Mouse (Mus musculus): Measurements from ENCODE around the gene Galr2. TPM values are rescaled to one million over a fixed set of nuclear protein-coding genes. Genes with fewer than 3 reads are reported as not detected.

The Galr2 gene
- polyA plus RNA-seq, 1 experiment: not detected

- TF ChIP-seq POLR2A (IDR thresholded peaks at IDR 0.05; ENCODE audit: extremely low read depth, insufficient read depth, low read length) (no peak), CTCF (IDR thresholded peaks at IDR 0.05; ENCODE audit: extremely low read depth, insufficient read depth, low read length) (peak; percentile 71)
- no peak overlapping the region for H3K27ac ChIP-seq (ENCODE audit: insufficient read depth, low read length)
- H3K4me3 ChIP-seq (ENCODE audit: insufficient read depth, low read length): no peak overlapping the region; the same call in 1 of the 2 replicates
- H3K4me1 ChIP-seq (ENCODE audit: control insufficient read depth, insufficient read depth, low read length): 0 out of 2 replicates have a peak, but pooled peaks cover 2% of the 10 kb centered on the region
These were observed 38.2 kb downstream of the Galr2 start for GRCm38 (mm10) chr11:116318719-116319659.

GRCm38 (mm10) chr11:116326963-116327603 is 46.3 kb downstream of the Galr2 start:
- TF ChIP-seq POLR2A (IDR thresholded peaks at IDR 0.05; ENCODE audit: extremely low read depth, insufficient read depth, low read length) (no peak), CTCF (IDR thresholded peaks at IDR 0.05; ENCODE audit: extremely low read depth, insufficient read depth, low read length) (no peak)
- Histone ChIP-seq H3K4me1 (ENCODE audit: control insufficient read depth, insufficient read depth, low read length) (no peaks in the 10 kb centered on the region), H3K4me3 (ENCODE audit: insufficient read depth, low read length) (no peak overlapping the region), H3K27ac (ENCODE audit: insufficient read depth, low read length) (no peak overlapping the region)

GRCm38 (mm10) chr11:116329314-116330210 is 48.8 kb downstream of the Galr2 start:
- TF ChIP-seq POLR2A (IDR thresholded peaks at IDR 0.05; ENCODE audit: extremely low read depth, insufficient read depth, low read length): no peak
- TF ChIP-seq CTCF (IDR thresholded peaks at IDR 0.05; ENCODE audit: extremely low read depth, insufficient read depth, low read length): no peak

GRCm38 (mm10) chr11:116330211-116330518 is 49.4 kb downstream of the Galr2 start:
- Histone ChIP-seq H3K4me3 (ENCODE audit: insufficient read depth, low read length) (no peak overlapping the region), H3K4me1 (ENCODE audit: control insufficient read depth, insufficient read depth, low read length) (no peaks in the 10 kb centered on the region), H3K27ac (ENCODE audit: insufficient read depth, low read length) (peak overlapping the region; percentile 86; the same call in 1 of the 2 replicates)
- no peak for TF ChIP-seq CTCF (IDR thresholded peaks at IDR 0.05; ENCODE audit: extremely low read depth, insufficient read depth, low read length)
- TF ChIP-seq POLR2A (IDR thresholded peaks at IDR 0.05; ENCODE audit: extremely low read depth, insufficient read depth, low read length): no peak

More at GRCm38 (mm10) chr11:116329314-116330210, 48.8 kb downstream of the Galr2 start:
- Histone ChIP-seq H3K4me3 (ENCODE audit: insufficient read depth, low read length) (no peak overlapping the region), H3K27ac (ENCODE audit: insufficient read depth, low read length) (peak overlapping the region; percentile 86; the same call in 1 of the 2 replicates), H3K4me1 (ENCODE audit: control insufficient read depth, insufficient read depth, low read length) (no peaks in the 10 kb centered on the region)

GRCm38 (mm10) chr11:116332232-116332982 is 51.7 kb downstream of the Galr2 start:
- no peak overlapping the region for H3K4me3 ChIP-seq (ENCODE audit: insufficient read depth, low read length)

GRCm38 (mm10) chr11:116332983-116333270 is 52.2 kb downstream of the Galr2 start:
- H3K4me3 ChIP-seq (ENCODE audit: insufficient read depth, low read length): no peak overlapping the region
- no peak for TF ChIP-seq POLR2A (IDR thresholded peaks at IDR 0.05; ENCODE audit: extremely low read depth, insufficient read depth, low read length)
- no peak for TF ChIP-seq CTCF (IDR thresholded peaks at IDR 0.05; ENCODE audit: extremely low read depth, insufficient read depth, low read length)
- peaks cover 2% of the 10 kb centered on the region; the same call in 1 of the 2 replicates for H3K4me1 ChIP-seq (ENCODE audit: control insufficient read depth, insufficient read depth, low read length)
- peak overlapping the region; percentile 49; the same call in 1 of the 2 replicates for H3K27ac ChIP-seq (ENCODE audit: insufficient read depth, low read length)

More at GRCm38 (mm10) chr11:116332232-116332982, 51.7 kb downstream of the Galr2 start:
- TF ChIP-seq CTCF (IDR thresholded peaks at IDR 0.05; ENCODE audit: extremely low read depth, insufficient read depth, low read length) (no peak), POLR2A (IDR thresholded peaks at IDR 0.05; ENCODE audit: extremely low read depth, insufficient read depth, low read length) (no peak)
- Histone ChIP-seq H3K4me1 (ENCODE audit: control insufficient read depth, insufficient read depth, low read length) (peaks cover 2% of the 10 kb centered on the region; the same call in 1 of the 2 replicates), H3K27ac (ENCODE audit: insufficient read depth, low read length) (peak overlapping the region; percentile 49; the same call in 1 of the 2 replicates)

Other genes starting within 250 kb of the Galr2 start
- 0.96 and 1.3 TPM in 2 replicates for gene Unc13d, start 203.0 kb upstream of the Galr2 start, polyA plus RNA-seq (2012; rRNA removed)
- gene Wbp2, start 193.9 kb upstream of the Galr2 start, polyA plus RNA-seq (2012; rRNA removed): 438 and 447 TPM in 2 replicates
- gene Trim47, start 153.7 kb upstream of the Galr2 start, polyA plus RNA-seq (2012; rRNA removed): 5.5 and 6.2 TPM in 2 replicates
- 5.3 and 5.7 TPM in 2 replicates for gene Trim65, start 149.8 kb upstream of the Galr2 start, polyA plus RNA-seq (2012; rRNA removed)
- 34.6 and 34.7 TPM in 2 replicates for gene Mrpl38, start 142.1 kb upstream of the Galr2 start, polyA plus RNA-seq (2012; rRNA removed)
- gene Fbf1, start 112.8 kb upstream of the Galr2 start, polyA plus RNA-seq (2012; rRNA removed): 103 and 109 TPM in 2 replicates
- gene Ten1, start 82.1 kb upstream of the Galr2 start, polyA plus RNA-seq (2012; rRNA removed): 55.5 and 56.1 TPM in 2 replicates
- gene Acox1, start 81.9 kb upstream of the Galr2 start, polyA plus RNA-seq (2012; rRNA removed): 128 and 136 TPM in 2 replicates
- gene Evpl, start 42.9 kb upstream of the Galr2 start, polyA plus RNA-seq (2012; rRNA removed): 0.91 and 1.0 TPM in 2 replicates
- 63.4 TPM in 2 replicates for gene Srp68, start 6.7 kb upstream of the Galr2 start, polyA plus RNA-seq (2012; rRNA removed)
- 91.3 and 95.8 TPM in 2 replicates for gene Exoc7, start 26.3 kb downstream of the Galr2 start, polyA plus RNA-seq (2012; rRNA removed)
- gene Foxj1, start 54.5 kb downstream of the Galr2 start, polyA plus RNA-seq (2012; rRNA removed): 4.2 and 6.6 TPM in 2 replicates
- gene Rnf157, start 132.1 kb downstream of the Galr2 start, polyA plus RNA-seq (2012; rRNA removed): 183 and 189 TPM in 2 replicates
- gene Ubald2, start 153.2 kb downstream of the Galr2 start, polyA plus RNA-seq (2012; rRNA removed): 61.3 and 63.2 TPM in 2 replicates
- 0.06 and 0.13 TPM in 2 replicates for gene Qrich2, start 185.3 kb downstream of the Galr2 start, polyA plus RNA-seq (2012; rRNA removed)
- gene Prpsap1, start 213.3 kb downstream of the Galr2 start, polyA plus RNA-seq (2012; rRNA removed): 89.0 and 90.8 TPM in 2 replicates
- 5.3 and 7.6 TPM in 2 replicates for gene Sphk1, start 250.0 kb downstream of the Galr2 start, polyA plus RNA-seq (2012; rRNA removed)